Mouse (Mus musculus): Measurements from ENCODE around the gene Ces2a. TPM values are rescaled to one million over a fixed set of nuclear protein-coding genes. Genes with fewer than 3 reads are reported as not detected.
A peak's percentile ranks its signal among the peaks of the same experiment; 100 is the strongest.

Ces2a gene
- total RNA-seq (2021), result not detected
- long read RNA-seq, experiment 1, result 0 reads
- long read RNA-seq, experiment 2, result 0 reads

- no peak for DNase-seq (ENCODE audit: low spot score)
Observed at GRCm38 (mm10) chr8:104733753-104734152, at the start of gene Ces2a. Gene Ces2a (plus strand): TSS chr8:104734003.

DNA sequence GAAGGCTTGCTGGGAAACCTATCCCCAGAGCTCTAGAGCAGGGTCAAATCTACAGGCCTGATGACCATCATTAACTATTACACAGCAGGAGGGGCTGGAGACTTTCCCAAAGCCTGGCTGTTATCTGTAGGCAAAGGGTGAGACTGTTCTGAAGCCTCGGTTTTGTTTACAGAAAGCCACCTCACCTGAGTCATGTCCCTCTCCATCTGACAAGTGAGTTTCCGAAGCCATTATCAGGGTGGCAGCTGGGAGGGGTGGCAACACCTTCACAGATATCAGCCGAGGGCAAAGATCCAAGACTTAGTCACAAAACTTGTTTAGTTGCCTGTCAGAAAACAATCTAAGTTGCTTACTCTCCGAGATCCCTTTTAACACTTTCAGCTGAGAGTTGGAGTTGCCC lies 45.4 kb upstream of the Ces2a start:
- DNase-seq (ENCODE audit: low spot score), result no peak

GRCm38 (mm10) chr8:104698556-104698955 lies 35.2 kb upstream of the Ces2a start:
- no peak for DNase-seq (ENCODE audit: low spot score)

GRCm38 (mm10) chr8:104701900-104702299 lies 31.9 kb upstream of the Ces2a start:
- no peak for DNase-seq (ENCODE audit: low spot score)

DNA sequence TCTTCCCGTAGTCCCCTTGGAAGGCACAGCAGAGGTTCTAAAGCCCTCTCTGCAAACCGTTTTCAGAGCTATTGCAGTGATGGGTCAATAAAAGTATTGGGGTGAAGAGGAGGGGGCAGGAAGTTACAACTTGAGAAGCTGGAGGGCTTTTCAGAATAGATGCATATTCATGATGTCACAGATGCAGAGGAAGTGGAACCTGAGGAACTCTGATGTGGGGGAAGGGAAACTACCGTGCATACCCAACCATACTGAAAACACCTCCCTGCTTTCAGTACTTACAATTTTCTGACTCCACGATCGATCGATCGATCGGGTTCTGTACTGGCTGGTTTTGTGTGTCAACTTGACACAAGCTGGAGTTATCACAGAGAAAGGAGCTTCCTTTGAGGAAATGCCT lies 12.6 kb upstream of the Ces2a start:
- no peak for DNase-seq (ENCODE audit: low spot score)

DNA sequence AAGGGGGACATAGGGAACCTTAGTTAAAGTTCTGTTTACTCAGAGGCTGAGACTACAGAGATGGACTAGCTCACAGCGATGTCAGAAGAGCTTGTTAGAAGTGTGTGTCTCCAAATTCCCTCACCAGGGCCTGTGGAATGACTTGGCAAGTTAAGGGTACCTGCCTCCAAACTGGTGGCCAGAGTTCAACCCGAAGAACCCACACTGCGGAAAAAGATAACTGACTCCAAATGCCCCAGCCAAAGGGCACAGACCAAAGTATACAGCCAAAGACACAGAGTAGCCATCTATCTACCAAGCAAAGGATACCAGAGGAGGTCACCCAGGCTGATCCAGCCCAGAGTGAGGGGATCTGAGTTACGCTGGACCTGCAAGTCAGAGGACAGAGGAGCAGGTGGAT lies 2.4 kb upstream of the Ces2a start:
- DNase-seq (ENCODE audit: low spot score), result no peak

GRCm38 (mm10) chr8:104731969-104732368 lies 1.8 kb upstream of the Ces2a start:
- no peak for DNase-seq (ENCODE audit: low spot score)

DNA sequence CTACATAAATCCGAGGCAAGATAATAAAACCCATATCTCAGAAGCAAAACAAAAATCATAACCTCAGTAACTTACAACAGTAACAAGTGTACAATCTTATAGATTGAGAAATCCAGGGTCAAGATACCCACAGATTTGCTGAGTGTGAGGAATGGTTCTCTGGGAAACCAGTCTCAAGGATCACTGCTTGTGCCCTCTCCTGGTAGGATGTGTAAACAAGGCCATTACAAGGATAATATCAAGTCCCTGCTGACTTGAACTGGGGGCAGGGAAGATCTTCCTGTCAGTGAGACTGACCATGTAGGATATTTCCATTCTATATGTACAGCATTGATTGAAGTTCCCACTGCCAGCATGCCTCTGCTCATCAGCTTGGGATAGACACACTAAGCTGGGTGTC lies 8.2 kb downstream of the Ces2a start:
- no peak for DNase-seq (ENCODE audit: low spot score)

GRCm38 (mm10) chr8:104743410-104743809 lies 9.6 kb downstream of the Ces2a start:
- no peak for DNase-seq (ENCODE audit: low spot score)

DNA sequence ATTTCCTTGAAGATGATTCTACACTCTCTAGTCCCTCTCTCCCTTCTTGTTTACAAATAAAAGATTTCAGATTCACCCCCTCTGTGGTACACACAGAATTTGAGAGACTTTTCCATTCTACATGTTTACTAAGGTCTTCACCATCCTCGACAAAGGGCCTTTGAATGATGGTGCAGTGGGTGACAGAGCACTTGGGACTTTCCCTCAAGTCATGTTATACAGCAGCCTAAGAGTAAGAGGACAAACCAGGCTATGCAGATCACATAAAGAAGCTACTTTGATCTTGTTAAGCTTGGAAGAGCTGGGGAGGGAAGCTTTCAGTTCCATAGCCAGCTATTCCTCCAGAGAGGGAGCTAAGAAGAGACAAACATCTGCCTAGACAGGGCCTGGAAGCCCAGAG lies 19.0 kb downstream of the Ces2a start:
- DNase-seq (ENCODE audit: low spot score), result no peak

- no peak for DNase-seq (ENCODE audit: low spot score)
Observed at GRCm38 (mm10) chr8:104757621-104758020, 23.8 kb downstream of the Ces2a start.

- no peak for DNase-seq (ENCODE audit: low spot score)
Observed at GRCm38 (mm10) chr8:104758209-104758608, 24.4 kb downstream of the Ces2a start.

DNA sequence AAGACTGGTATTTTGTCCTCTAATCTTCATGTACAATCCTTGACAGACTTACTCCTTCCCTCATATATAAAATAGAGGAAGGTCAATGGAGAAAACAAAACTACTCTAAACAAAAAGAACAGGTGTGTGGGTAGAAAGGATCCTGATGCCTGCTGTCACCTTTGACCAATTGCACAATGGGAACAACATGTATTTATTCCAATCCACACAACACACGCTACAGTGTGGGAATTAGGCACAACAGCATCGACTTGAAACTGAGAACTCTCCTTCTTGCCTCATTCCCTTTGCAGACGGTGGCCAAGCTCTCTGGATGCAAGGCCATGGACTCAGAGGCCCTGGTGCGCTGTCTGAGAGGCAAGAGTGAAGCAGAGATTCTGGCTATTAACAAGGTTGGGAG lies 27.3 kb downstream of the Ces2a start:
- DNase-seq (ENCODE audit: low spot score), result no peak

GRCm38 (mm10) chr8:104766485-104766884 lies 32.7 kb downstream of the Ces2a start:
- no peak for DNase-seq (ENCODE audit: low spot score)

GRCm38 (mm10) chr8:104770365-104770764 lies 36.6 kb downstream of the Ces2a start:
- DNase-seq (ENCODE audit: low spot score), result no peak

DNA sequence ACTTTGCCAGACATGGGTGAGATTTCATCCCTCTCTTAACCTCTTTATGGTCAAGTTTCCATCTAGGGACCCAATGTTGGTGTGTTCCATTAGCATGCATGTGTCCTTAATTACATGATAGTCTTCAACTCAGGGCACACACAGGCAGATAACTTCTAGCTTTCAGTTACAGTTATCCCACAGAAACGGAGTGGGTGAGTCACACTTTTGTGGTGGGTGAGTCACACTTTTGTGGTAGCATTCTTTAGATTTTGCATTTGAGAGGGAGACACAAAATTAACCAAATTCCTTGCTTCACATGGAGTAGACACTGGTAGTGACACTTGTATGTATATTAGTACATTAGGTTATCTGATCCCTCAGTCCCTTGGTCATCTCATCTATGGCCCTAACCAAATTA lies 53.2 kb downstream of the Ces2a start:
- no peak for DNase-seq (ENCODE audit: low spot score)

DNA sequence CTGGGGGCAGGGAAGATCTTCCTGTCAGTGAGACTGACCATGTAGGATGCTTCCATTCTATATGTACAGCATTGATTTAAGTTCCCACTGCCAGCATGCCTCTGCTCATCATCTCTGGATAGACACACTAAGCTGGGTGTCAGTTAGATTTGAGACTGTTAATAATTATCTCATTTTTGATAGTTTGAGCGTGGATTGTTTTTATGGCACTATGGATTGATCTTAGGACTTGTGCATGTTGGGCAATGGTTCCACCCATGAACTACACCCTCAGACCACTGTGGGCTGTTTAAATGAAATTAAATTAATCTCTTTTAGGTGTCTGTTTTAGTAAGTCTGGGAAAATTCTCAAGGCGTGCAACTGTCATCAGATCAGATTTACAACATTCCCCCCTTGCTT lies 55.1 kb downstream of the Ces2a start:
- no peak for DNase-seq (ENCODE audit: low spot score)

DNA sequence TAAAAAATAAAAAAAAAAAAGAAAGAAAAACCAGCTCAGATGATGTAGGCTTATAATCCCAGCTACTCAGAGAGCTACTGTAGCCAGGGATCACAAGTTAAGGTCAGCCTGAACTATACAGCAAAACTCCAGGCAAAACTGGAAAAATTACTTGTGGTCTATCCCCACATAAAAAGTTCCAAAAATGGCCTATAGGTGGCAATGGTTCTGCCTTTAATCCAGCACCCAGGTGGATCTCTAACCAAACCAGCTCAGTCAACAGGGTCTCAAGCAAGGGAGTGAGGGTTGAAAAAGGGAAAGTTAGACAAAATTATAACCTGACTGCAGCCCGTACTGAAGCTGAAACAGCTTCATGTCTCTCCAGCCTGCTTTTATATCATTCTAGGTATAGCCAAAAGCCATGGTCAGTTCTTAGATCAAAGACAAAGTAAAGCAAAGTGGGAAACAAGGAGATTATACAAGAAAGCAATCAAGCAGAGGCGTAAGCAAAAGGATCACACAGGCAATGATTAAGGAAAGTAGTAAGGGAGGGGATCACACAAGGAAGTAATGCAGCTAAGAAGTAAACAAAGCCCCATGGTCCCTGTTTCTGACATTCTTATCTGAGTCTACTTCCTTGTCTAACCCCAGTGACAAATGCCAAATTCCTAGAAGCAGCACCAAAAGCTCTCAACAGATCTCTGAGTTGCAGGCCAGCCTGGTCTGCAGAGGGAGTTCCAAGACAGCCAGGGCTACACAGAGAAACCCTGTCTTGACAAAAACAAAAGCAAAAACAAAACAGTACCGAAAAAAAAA lies 56.3 kb downstream of the Ces2a start:
- DNase-seq (ENCODE audit: low spot score), result peak; percentile 30

Small RNAs within 50 kb of the gene (microRNA-seq; reads per million reads assigned to microRNA genes)
- not detected for gene Gm44328

Other genes starting within 250 kb of the Ces2a start
- gene Terb1, start 224.1 kb upstream of the Ces2a start, total RNA-seq (2021), result not detected
- 10 to 100 TPM; 22.4 to 24.3 TPM for gene Nae1, start 199.4 kb upstream of the Ces2a start, total RNA-seq (2021)
- 1 to 10 TPM in 1 of 2 experiments, under 1 TPM in 1; 0.82 to 1.1 TPM for gene Car7, start 199.3 kb upstream of the Ces2a start, total RNA-seq (2021)
- 1 to 10 TPM; 2.9 to 3.3 TPM for gene Pdp2, start 142.6 kb upstream of the Ces2a start, total RNA-seq (2021)
- under 1 TPM in 1 of 2 experiments, not detected in 1; 0.23 TPM for gene Cdh16, start 109.6 kb upstream of the Ces2a start, total RNA-seq (2021)
- 10 to 100 TPM in 1 of 2 experiments, 1 to 10 TPM in 1; 1.7 to 21.4 TPM for gene Rrad, start 102.7 kb upstream of the Ces2a start, total RNA-seq (2021)
- 10 to 100 TPM; 40.2 to 43.4 TPM for gene Ciao2b, start 92.0 kb upstream of the Ces2a start, total RNA-seq (2021)
- gene Ces2b, start 97.6 kb downstream of the Ces2a start, total RNA-seq (2021), result under 1 TPM; 0.14 to 0.19 TPM
- gene Ces2c, start 113.1 kb downstream of the Ces2a start, total RNA-seq (2021), result under 1 TPM; 0.34 to 0.62 TPM
- under 1 TPM in 1 of 2 experiments, not detected in 1; 0.19 TPM for gene Ces2e, start 192.3 kb downstream of the Ces2a start, total RNA-seq (2021)
- gene Ces2f, start 213.4 kb downstream of the Ces2a start, total RNA-seq (2021), result not detected
- gene Ces2g, start 227.7 kb downstream of the Ces2a start, total RNA-seq (2021), result under 1 TPM; 0.40 to 0.50 TPM